Mouse (Mus musculus) megakaryocyte, embryonic 14.5 days (primary cell): Measurements from ENCODE around the gene Esyt1. TPM values are rescaled to one million over a fixed set of nuclear protein-coding genes. Genes with fewer than 3 reads are reported as not detected.
"Not testable (repeated sequence)": the region's sequence is repeated elsewhere in the genome, so short reads cannot be mapped to it uniquely, and the experiment has no call there.

Source experiments
- H3K27me3 ChIP-seq: replicated peaks from 2 replicates; pipeline ENCODE3; 2012; ENCODE audit warnings: inconsistent platforms
- H3K36me3 ChIP-seq: replicated peaks from 2 replicates; pipeline ENCODE3; 2012; ENCODE audit warnings: low read length, inconsistent platforms, mixed read lengths
- H3K4me1 ChIP-seq: 2 replicates; pipeline ENCODE4 v1.6.1; 2012; ENCODE audit warnings: inconsistent platforms
- H3K4me3 ChIP-seq: replicated peaks from 2 replicates; pipeline ENCODE3; 2012; ENCODE audit warnings: moderate library complexity, mild to moderate bottlenecking, inconsistent platforms
- H3K9me3 ChIP-seq: 2 replicates; pipeline ENCODE4 v1.6.1; 2012; ENCODE audit warnings: inconsistent platforms
- FLI1 ChIP-seq: IDR thresholded peaks from 2 replicates; pipeline ENCODE4 v1.6.1; 2012; ENCODE audit warnings: low read length, inconsistent platforms, mixed read lengths
- GATA1 ChIP-seq: IDR thresholded peaks from 3 replicates; pipeline ENCODE4 v1.6.1; 2012; ENCODE audit warnings: mixed read lengths, low read length, inconsistent platforms, borderline replicate concordance
- polyA plus RNA-seq: library from polyadenylated mRNA; stranded (reverse); fragments of >175 nt; gene quantifications from 2 replicates; pipeline ENCODE4 v1.2.3, GENCODE M21; 2012; ENCODE audit warnings: low replicate concordance; ENCODE audit not compliant: insufficient read depth

The Esyt1 gene
- polyA plus RNA-seq, 1 experiment = 62.5 TPM

GRCm38 (mm10) chr10:128505974-128506373, 19.7 kb downstream of the Esyt1 start:
- TF ChIP-seq FLI1 (no peak), GATA1 (no peak)
- Histone ChIP-seq H3K4me3 (no peak overlapping the region), H3K36me3 (peaks cover 62% of the 10 kb centered on the region), H3K4me1 (peaks cover 55% of the 10 kb centered on the region), H3K27me3 (no peaks in the 10 kb centered on the region), H3K9me3 (peaks cover 3% of the 10 kb centered on the region; the same call in 1 of the 2 replicates)

- not testable (repeated sequence) for H3K4me3 ChIP-seq, H3K9me3 ChIP-seq, H3K27me3 ChIP-seq
- Histone ChIP-seq H3K36me3 (peaks cover 56% of the 10 kb centered on the region), H3K4me1 (peaks cover 59% of the 10 kb centered on the region)
Observed at GRCm38 (mm10) chr10:128505371-128505667, 20.4 kb downstream of the Esyt1 start.

- Histone ChIP-seq H3K4me1 (peaks cover 64% of the 10 kb centered on the region), H3K9me3 (peaks cover 3% of the 10 kb centered on the region; the same call in 1 of the 2 replicates), H3K4me3 (peak overlapping the region; percentile 85), H3K27me3 (no peaks in the 10 kb centered on the region), H3K36me3 (peaks cover 51% of the 10 kb centered on the region)
- TF ChIP-seq GATA1 (peak; percentile 24; the same call in 1 of the 3 replicates), FLI1 (no peak)
Observed at GRCm38 (mm10) chr10:128504641-128505370, 20.9 kb downstream of the Esyt1 start.

- Histone ChIP-seq H3K4me1 (peaks cover 66% of the 10 kb centered on the region), H3K4me3 (peak overlapping the region; percentile 85), H3K27me3 (no peaks in the 10 kb centered on the region), H3K9me3 (peaks cover 3% of the 10 kb centered on the region; the same call in 1 of the 2 replicates), H3K36me3 (peaks cover 43% of the 10 kb centered on the region)
- TF ChIP-seq FLI1 (no peak), GATA1 (no peak)
Observed at GRCm38 (mm10) chr10:128504012-128504411, 21.7 kb downstream of the Esyt1 start.

- H3K27me3 ChIP-seq = no peaks in the 10 kb centered on the region
- H3K36me3 ChIP-seq = peaks cover 39% of the 10 kb centered on the region
- peak overlapping the region; percentile 56 for H3K4me3 ChIP-seq
- H3K9me3 ChIP-seq = peaks cover 3% of the 10 kb centered on the region; the same call in 1 of the 2 replicates
- TF ChIP-seq FLI1 = no peak
- no peak for TF ChIP-seq GATA1
- H3K4me1 ChIP-seq = peaks cover 67% of the 10 kb centered on the region
Observed at GRCm38 (mm10) chr10:128503532-128503931, 22.1 kb downstream of the Esyt1 start.

GRCm38 (mm10) chr10:128502341-128502740, 23.3 kb downstream of the Esyt1 start:
- TF ChIP-seq GATA1 (no peak), FLI1 (no peak)
- H3K4me1 ChIP-seq = peaks cover 78% of the 10 kb centered on the region
- H3K4me3 ChIP-seq = peak overlapping the region; percentile 3

GRCm38 (mm10) chr10:128499116-128499671, 26.5 kb downstream of the Esyt1 start:
- H3K4me1 ChIP-seq = peaks cover 84% of the 10 kb centered on the region
- H3K9me3 ChIP-seq = no peaks in the 10 kb centered on the region
- peaks cover 24% of the 10 kb centered on the region for H3K36me3 ChIP-seq
- peak overlapping the region; percentile 94 for H3K4me3 ChIP-seq
- no peak for TF ChIP-seq FLI1
- no peak for TF ChIP-seq GATA1
- H3K27me3 ChIP-seq = no peaks in the 10 kb centered on the region

More at GRCm38 (mm10) chr10:128502341-128502740, 23.3 kb downstream of the Esyt1 start:
- H3K9me3 ChIP-seq = peaks cover 3% of the 10 kb centered on the region; the same call in 1 of the 2 replicates
- no peaks in the 10 kb centered on the region for H3K27me3 ChIP-seq
- H3K36me3 ChIP-seq = peaks cover 33% of the 10 kb centered on the region

GRCm38 (mm10) chr10:128498590-128498989, 27.1 kb downstream of the Esyt1 start, which contains the start of gene Myl6b:
Gene Myl6b (minus strand): TSS chr10:128498685.
- no peaks in the 10 kb centered on the region for H3K27me3 ChIP-seq
- peaks cover 22% of the 10 kb centered on the region for H3K36me3 ChIP-seq
- H3K9me3 ChIP-seq = no peaks in the 10 kb centered on the region
- H3K4me3 ChIP-seq = peak within 1 kb of the TSS; percentile 94
- peaks cover 78% of the 10 kb centered on the region for H3K4me1 ChIP-seq
- TF ChIP-seq GATA1 (no peak), FLI1 (peak; percentile 20; the same call in 1 of the 2 replicates)

- Histone ChIP-seq H3K9me3 (no peaks in the 10 kb centered on the region), H3K36me3 (peaks cover 16% of the 10 kb centered on the region), H3K27me3 (no peaks in the 10 kb centered on the region), H3K4me1 (peaks cover 70% of the 10 kb centered on the region), H3K4me3 (peak overlapping the region; percentile 64)
- TF ChIP-seq GATA1 = no peak
- TF ChIP-seq FLI1 = no peak
Observed at GRCm38 (mm10) chr10:128497134-128497737, 28.4 kb downstream of the Esyt1 start.
